Mouse (Mus musculus): ENCODE data around the gene Best1.
A peak's percentile ranks its signal among the peaks of the same experiment; 100 is the strongest.

The Best1 gene

DNA sequence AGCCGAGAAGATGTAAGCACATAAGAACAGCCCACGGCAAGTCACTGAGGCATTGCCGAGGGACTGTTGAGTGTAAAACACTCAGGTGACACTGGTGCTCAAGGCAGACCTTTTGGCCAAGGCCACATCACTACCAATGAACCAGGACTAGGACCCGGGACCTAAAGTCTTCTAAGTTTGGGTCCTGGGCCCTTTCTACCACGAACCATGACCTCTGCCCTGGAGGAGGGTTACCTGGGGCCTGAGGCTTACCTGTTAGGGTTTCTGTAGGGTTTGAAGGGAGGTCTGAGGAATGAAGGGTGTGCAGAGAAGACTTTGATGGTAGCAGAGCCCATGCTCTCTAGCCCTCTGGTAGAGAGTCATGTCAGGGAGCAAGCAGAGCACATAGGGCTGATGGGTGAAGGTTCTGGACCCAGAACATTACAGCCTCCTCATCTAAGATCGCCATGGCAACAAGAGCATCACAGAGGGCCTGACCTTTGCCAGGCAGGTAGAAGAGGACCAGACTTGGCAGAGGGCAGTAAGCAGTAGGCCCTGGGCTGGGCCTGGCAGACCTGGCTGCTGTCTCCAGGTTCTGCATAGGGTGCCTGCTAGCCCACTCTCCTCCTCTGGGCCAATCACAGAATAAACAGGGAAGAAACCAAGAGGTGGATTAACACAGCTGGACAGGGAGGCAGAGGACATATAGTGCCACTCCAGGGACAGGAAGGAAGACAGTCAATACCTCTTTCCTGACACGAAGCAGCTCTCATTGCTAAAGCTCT is at the start of gene Best1, which contains the start of gene Rab3il1:
Gene Best1 (minus strand): TSS at position 428 of the 764 bp plus-strand sequence.
Gene Rab3il1 (plus strand): TSS at position 464 of the 764 bp plus-strand sequence.
- DNase-seq (ENCODE audit: low spot score in 2 of 2) = no peak

DNA sequence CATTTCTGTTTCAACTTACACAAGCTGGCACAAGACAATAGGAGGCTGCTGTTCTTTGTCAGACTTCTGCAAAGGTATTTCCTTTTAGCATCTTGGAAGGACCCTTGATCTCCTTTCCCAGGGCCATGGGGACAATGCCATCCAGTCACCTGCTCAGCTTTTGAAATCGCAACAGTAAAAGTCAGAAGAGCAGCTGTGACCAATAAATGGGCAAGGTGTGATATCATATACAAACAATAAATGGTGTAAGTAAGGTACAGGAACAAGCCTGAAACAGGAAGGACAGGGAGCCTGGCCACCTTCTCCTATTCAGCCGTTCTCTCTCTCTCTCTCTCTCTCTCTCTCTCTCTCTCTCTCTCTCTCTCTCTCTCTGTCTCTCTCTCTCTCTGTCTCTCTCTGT is 49.0 kb upstream of the Best1 start:
- DNase-seq (ENCODE audit: low spot score in 2 of 2) = no peak

DNA sequence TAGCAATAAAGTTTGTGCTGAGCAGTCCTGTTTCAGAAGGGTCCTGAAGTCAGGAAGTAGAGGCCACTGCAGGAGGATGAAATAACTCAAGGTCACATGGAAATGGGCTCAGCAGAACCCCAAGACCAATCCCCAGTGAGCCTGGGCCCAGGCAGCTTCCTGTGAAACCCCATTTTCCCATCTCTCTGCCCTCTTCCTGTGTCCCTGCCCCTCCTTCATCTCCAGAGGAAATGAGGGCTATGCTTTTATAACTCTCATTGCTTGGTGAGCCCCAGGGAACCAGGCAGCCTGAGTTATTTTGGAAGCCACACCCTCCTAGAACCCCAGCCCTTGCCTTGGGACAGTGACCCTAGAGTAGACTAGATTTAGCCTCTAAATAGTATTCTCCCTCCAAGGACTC is 48.1 kb upstream of the Best1 start:
- no peak for DNase-seq (ENCODE audit: low spot score in 2 of 2)

DNA sequence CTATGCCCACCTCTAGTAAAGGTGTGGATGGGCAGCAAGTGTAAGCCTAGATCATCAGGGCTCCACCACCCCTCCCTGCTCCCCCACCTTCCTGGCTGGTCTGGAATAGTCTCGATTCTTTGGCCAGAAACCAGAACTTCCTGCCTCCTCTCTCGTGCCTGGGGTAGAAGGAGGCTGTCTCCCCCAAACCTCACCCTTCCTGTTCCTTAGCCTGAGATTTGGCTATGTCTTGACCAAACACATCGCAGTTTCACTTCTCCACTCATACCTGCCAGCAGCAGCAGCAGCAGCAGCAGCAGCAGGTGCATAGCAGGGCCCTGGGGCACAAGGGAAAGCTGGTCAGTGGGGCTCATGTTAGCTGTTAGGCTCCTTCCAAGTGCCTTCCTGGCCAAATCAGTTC is 45.5 kb upstream of the Best1 start:
- DNase-seq (ENCODE audit: low spot score in 2 of 2) = no peak

DNA sequence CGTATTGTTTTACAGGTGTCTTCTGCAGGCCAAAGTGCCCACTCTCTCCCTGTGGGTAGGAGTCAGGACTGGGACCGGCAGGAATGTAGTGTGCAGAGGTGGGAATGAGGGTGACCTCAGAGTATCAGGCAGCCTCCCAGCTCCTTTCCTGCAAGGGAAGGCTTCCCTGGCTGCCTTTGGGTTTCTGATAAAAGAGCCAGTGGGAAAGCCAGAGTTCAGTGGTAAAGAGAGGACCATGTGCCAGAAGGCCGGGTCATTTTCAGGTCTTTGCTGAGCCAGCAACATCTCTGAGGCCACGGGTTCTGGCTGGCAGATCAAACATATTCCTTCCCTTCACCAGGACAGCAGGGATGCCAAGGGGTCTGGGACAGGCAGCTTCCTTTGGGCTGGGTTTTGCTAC is 44.9 kb upstream of the Best1 start:
- no peak for DNase-seq (ENCODE audit: low spot score in 2 of 2)

DNA sequence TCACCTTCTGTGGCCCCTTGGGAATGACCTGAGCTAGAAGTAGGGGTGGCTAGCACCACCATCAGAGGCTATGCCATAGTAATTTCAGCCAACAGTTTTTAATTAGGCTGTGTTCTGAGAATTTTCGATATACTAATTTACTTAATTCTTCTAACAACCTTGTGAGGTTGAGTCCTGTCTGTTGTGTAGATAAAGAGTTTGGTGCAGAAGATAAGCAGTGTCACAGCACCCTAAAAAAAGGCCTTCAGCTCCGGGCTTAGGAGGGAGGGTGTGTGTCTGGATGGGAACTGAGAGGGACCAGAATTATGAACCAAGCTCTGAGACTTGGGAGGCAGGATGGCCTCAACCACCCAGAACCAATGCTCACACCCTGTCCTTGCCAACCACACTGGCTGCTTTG is 44.3 kb upstream of the Best1 start:
- no peak for DNase-seq (ENCODE audit: low spot score in 2 of 2)

DNA sequence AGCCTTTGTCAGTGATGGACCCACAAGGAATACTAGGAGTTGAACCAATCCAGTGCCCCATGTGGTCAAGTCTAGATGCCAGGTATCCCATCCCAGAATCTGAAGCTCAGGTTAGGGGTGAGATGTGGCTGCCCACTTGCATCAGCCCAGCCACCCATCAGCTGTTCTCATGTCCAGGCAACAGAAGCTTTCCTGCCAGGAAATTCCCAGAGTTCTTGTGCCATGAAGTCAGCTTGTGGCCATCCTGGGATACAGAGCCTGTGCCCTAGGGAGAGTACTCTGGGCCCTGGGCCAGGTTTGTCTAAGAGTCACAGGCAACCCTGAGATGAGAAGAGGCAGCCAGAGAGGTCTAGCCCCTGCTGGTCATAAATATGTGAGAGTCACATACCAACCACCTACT is 42.2 kb upstream of the Best1 start:
- DNase-seq (ENCODE audit: low spot score in 2 of 2) = no peak

DNA sequence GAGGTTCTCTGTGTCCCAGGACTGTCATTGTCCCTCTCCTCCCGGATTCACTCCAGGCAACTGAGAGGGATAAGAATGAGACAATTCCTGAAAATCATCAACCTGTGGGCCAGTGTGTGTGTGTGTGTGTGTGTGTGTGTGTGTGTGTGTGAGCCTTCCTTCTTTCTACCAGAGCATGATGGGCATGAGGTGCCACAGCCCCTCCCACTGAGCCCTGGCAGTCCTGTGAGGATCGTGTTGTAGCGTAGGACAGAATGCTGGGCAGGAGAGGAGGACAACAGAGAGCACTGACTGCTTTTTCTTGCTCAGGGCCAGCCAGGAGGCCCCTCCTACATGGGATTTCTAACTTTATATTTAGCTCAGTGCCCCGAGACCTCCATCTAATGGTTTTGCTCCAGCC is 41.4 kb upstream of the Best1 start:
- no peak for DNase-seq (ENCODE audit: low spot score in 2 of 2)

DNA sequence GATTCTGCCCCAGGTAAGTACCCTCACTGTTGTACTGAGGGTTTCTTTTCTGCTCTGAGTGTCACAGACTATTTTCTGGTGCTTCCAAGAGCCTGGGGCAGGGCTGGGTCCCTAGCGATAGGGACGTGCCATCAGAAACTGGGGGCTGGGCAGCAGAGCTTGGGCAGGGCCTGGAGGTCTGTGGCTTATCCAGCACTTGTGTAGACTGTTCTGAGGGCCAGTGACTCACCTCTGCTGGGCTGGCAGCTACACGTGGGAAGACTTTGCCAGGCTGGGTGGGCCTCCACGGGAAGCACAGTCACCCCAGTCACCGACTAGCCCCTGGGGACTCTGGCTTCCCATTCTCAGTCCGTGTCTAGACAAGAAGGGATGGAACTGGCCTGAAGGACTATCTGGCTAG is 40.8 kb upstream of the Best1 start:
- no peak for DNase-seq (ENCODE audit: low spot score in 2 of 2)

DNA sequence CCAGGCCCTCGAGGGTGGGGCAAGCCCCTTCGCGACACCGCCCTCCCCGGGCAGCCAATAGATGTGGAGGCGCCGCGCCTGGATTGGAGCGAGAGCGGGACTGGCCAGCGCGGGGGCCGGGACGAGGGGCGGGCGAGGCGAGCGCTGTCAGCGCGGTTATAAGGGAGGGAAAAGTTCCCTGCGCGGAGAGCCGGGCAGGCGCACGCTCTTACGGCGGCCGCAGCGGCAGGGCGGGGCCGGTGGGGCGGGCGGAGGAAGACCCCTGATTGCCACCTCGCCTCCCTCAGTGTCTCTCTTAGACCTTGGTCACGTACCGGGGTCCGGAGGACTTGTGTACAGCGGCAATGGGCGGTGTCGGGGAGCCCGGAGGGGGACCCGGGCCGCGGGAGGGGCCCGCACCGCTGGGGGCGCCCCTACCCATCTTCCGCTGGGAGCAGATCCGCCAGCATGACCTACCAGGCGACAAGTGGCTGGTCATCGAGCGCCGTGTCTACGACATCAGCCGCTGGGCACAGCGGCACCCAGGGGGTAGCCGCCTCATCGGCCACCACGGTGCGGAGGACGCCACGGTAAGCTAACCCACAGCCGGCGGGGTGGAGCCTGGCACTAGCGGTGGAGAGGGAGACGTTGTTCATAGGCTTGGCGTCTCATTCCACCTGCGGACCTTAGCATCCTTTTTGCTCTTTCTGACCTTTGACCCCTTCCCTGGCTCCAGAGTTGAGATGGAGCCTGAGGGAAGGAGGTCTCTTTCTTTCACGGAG is 40.1 kb upstream of the Best1 start, which contains the start of gene Fads3:
Gene Fads3 (plus strand): TSS at position 182 of the 761 bp plus-strand sequence.
- peak in 1 of 2 experiments; percentile 50 for DNase-seq (ENCODE audit: low spot score in 2 of 2)

DNA sequence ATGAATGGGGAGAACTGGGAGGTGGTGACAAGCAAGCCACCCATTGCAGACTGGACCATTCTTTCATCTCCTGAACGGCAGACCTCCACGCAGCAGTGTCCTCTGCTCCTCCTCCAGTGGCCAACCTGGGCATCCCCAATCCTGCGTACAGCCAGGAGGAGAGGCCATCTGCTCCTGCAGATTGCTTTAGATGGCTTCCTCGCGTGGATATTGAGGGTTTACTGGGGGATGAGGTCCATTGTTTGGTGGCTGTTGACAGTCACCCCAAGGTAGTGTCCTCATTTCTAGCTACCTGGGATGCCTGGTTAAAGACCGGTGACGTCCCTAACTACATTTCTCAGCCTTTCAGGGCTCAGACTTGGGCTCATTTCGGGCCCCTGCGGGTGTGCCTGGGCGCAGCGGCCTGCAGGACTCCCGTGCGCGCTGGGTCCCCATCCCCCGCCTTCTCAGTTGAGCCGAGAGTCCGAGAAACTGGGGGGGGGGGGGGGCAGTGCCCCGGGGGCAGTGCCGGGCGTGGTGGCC is 39.5 kb upstream of the Best1 start:
- DNase-seq (ENCODE audit: low spot score in 2 of 2) = no peak

DNA sequence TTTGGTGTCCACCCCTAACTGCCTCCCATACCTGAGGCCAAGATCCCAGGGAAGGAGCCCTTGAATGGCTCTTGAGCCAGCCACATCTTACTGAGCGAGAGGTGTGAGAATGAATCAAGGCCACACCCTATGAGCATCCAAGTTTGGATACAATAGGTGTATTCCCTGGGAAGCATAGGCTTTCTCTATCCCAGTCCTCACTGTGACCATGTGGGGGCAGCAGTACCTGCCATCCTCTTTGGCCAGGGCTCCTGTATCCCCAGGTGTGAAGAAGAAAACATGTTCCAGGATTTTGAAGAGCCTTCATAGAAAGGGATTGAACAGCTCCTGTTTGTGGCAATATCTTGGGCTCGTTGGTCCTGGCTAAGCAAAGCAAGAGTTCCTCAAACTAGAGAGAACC is 38.2 kb upstream of the Best1 start:
- no peak for DNase-seq (ENCODE audit: low spot score in 2 of 2)

DNA sequence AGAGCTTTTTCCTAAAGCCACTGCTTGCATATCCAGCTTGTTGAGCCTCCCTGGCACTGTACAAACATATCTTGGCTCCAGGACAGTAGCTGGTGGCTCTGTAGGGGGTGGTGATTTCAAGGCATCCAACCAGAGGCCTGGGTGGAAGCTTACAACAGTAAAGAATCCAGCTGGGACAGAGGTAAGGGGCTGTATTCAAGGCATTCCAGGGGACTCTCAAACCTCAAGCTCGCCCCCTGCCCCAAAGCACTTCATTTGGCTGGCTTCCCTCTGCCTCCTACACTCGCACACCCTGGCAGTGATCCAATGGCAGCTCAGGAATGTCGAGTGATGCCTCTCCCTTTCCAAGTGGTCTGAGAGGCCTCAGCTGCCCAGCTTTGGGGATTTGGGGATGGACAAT is 37.5 kb upstream of the Best1 start:
- DNase-seq (ENCODE audit: low spot score in 2 of 2) = no peak

DNA sequence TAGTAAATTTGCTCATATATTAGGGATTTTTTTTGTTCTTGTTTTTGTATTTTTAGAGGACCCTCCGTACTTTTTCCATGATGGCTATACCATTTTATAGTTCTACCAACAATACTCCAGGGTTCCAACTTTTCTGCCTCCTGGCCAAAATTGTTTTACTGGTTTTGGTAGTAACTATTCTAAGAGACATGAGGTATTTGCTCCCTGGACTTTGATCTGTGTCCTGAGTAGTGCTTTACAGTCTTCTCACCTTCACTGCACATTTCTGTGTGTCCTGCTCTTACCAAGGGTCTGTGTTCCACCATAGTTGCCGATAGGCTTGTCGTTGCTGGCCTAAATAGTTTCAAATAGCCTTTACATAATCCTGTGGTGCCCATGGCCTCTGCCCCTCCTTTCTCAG is 36.9 kb upstream of the Best1 start:
- DNase-seq (ENCODE audit: low spot score in 2 of 2) = no peak

DNA sequence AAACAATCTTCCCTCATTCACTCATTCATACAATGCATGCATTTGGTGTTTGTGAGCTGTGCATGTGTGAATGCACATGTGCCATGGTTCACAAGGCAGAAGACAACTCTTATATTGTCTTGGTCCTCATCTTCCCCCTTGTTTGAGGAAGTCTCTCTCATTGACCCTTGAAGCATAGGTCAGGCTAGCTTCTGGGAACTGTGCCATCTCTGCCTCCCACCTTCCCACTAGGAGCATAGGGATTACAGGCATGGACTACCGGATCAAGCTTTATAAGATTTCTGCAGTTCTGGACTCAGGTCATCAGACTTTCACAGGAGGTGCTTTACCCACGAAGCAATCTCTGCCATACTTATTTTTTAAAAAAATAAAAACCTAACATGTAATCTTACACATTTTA is 36.1 kb upstream of the Best1 start:
- no peak for DNase-seq (ENCODE audit: low spot score in 2 of 2)

DNA sequence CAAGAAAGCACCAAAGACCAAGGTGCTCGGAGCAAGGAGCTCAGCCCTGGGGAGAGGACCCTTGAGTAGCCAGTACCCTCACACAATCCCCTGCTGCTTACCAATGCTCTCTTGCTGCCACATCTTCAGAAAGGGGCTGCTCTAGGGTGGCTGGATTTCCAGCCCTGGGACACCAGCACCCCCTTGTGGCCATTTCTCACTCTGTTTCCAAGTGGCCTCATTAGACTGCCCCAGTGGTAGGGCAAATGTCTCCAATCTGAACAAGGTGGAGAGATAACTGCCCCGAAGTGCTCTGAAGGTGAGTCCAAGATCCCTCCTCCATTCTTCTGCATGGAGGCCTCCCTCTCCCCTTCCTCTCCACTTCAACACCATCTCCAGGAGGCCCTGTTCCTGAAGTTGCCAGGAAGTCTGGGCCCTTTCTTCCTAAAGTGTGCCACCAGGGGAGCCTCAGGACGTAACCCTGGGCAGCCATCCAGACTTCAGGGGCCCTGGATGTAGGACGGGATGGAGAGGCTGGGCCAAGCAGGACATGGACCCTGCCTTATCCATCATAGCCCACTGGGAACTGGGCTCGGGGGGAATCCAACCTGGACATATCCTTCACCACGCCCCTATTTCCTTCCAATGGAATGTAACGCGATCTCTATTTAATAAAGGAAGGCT is 33.5 kb upstream of the Best1 start:
- peak; percentile 64 to 89 for DNase-seq (ENCODE audit: low spot score in 2 of 2)

DNA sequence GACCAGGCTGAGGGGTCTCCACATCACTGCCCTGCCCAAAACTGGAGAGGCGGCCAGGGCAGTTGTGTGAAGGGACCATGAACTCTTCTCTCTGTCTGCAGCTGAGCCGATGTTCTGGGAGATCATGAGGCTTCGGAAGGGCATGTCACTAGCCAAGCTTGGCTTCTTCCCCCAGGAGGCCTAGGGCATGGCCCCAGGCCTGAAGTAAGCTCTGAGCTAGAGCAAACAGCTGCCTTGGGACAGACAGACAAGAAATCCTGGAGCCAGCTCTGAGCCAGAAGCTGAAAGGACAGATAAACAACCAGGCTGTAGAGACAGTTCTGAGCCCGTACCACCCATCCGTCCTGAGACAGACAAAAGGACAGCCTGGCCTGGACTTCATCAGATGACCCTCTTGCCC is 32.9 kb upstream of the Best1 start:
- no peak for DNase-seq (ENCODE audit: low spot score in 2 of 2)

DNA sequence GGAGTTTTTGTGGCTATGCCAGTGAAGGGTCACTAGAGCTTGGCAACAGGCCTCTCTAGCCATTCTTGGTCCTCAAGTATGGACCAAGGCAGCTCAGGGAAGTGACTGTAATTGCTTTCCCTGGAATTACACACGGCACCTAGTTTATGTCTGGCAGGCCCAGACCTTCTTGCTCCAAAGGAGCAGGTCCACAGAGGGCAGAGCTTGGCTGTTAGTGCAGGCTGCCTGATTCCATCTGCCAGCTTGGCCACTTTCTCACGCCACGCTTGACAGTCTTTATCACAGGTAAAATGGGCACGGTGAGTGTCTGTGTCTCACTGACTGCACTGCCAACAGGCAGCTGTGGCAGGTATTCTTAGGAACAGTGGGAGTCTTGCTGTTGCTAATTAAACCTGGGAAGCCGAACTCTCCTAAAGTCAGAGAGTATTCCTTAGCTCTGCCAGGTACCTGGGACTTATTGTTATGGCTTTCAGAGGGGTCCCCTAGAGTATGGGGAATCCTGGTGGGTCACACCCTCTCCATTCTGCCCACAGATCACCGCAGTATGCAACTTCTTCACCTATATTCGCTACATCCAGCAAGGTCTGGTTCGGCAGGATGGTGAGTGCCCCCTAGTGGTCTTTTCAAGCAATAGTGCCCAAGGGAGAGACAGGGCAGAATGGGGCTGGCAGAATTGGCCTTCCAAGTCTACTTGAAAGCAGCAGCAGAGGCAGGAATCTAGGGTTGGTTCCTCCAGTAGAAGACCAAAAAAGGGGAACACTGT is 32.0 kb upstream of the Best1 start:
- peak; percentile 47 to 71 for DNase-seq (ENCODE audit: low spot score in 2 of 2)

DNA sequence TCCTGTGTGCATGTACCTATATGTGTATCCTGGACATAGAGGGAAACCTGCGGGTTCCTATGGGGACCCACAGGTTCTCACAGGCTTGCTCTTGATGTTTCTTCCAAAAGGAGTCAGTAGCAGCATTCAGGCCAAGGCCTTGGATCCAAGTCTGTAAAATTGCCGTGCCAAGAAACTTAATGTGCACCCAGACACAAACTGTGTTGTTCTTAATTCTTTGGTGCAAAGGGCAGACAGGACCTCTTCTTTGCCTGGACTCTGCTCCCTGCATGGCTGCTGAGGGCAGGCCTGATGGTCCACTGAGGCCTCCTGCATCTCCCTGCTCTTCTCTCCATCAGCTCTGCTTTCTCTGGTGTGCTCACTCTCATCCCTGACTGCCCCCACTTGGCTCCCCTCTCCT is 28.3 kb upstream of the Best1 start:
- DNase-seq (ENCODE audit: low spot score in 2 of 2) = no peak

DNA sequence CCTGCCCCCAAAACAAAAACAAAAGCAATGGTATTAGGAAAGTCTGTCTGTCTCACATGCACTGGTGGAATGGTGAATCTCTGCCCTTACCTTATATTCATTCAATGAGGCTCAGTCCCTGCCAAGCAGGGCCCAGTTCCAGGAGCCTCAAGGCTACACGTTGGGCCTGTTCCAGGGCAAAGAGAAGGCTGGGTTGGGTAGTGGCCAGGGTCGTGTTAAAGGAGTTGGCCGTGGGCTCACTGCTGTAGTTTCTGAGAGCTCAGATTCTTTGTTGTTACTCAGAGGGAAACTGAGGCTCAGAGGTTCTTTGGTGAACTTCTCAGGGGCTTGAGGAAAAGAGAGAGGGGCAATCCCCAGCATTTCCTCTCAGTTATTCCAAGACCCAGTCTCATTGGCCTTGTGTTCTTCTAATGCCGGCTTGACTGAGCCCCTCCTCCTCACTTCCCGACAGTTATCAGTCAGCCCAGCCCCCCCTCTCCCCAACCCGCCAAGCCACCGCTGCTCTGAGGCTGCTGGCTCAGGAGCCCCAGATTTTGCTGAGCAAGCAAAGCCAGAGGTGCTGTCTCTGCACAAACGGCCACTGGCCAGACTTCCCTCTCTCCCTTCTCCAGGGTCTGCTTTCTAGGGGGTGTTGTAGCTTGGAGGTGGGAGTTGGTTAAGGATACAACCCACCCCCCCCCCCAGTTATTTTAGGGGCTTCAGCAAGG is 23.9 kb upstream of the Best1 start:
- no peak for DNase-seq (ENCODE audit: low spot score in 2 of 2)

DNA sequence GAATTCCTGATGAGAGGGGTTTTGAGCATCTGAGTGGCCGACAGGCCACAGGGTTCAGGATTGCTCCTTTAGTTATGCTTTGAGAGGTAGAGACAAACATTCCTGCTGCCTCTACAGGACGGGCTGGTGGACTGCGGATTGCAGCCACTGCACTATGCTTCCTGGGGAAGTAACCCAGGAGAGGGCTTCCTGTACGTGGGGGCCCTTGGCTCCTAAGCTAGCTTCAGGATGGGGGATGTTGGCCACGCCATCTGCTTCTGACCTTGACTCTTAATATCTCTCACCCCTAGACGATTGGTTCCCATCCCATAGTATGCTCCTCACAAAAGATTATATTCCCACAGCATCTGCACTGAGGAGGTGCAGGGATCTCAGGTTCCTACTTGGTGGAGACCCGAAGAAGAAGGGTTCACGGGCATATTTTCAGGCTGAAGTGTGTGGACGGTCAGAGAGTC is 21.9 kb upstream of the Best1 start:
- no peak for DNase-seq (ENCODE audit: low spot score in 2 of 2)

Data from thymus, postnatal 10 days (tissue).